Mouse (Mus musculus) CH12.LX (cell line): ENCODE data around the gene Cbr2. TPM values are rescaled to one million over a fixed set of nuclear protein-coding genes. Genes with fewer than 3 reads are reported as not detected.

Experiments
- DNase-seq: peaks from one replicate; pipeline ENCODE4 v3.0.0-alpha.2; 2013; ENCODE audit errors: extremely low read depth
- H3K27ac ChIP-seq: 2 replicates; pipeline ENCODE4 v1.5.1; 2012; ENCODE audit warnings: low read depth, mild to moderate bottlenecking, control low read depth, moderate library complexity; ENCODE audit not compliant: insufficient read depth
- H3K27me3 ChIP-seq: replicated peaks from 2 replicates; pipeline ENCODE3; 2012; ENCODE audit warnings: inconsistent platforms
- H3K36me3 ChIP-seq, 2 experiments: replicated peaks in 1 of 2; 2 replicates each; pipeline versions ENCODE3 to v1.6.1; 2012; ENCODE audit warnings: inconsistent platforms in 1 of 2, low read length in 1 of 2, mild to moderate bottlenecking in 1 of 2, mixed read lengths in 1 of 2, moderate library complexity in 1 of 2; ENCODE audit not compliant: control insufficient read depth in 1 of 2, insufficient read depth in 1 of 2
- H3K4me1 ChIP-seq, 2 experiments: 2 replicates each; pipeline ENCODE4 v1.6.1; 2012; ENCODE audit warnings: inconsistent platforms in 1 of 2, moderate library complexity in 1 of 2; ENCODE audit not compliant: insufficient read depth in 2 of 2, control insufficient read depth in 1 of 2
- H3K4me2 ChIP-seq: 2 replicates; pipeline ENCODE4 v1.6.1; 2012; ENCODE audit warnings: low read depth, mild to moderate bottlenecking, control low read depth; ENCODE audit not compliant: poor library complexity, insufficient read depth, severe bottlenecking
- H3K4me3 ChIP-seq, 3 experiments: fragments of 150-350 bp in 1 of 3; sonication (generic) in 1 of 3; replicated peaks in 1 of 3; 2 replicates each; pipeline versions ENCODE3 to v1.5.1; 2011 to 2012; ENCODE audit warnings: low read depth in 2 of 3, low read length in 2 of 3, mild to moderate bottlenecking in 2 of 3, moderate library complexity in 2 of 3, control low read depth in 1 of 3, improper control_type of control experiment in 1 of 3, inconsistent platforms in 1 of 3, mixed read lengths in 1 of 3; ENCODE audit not compliant: poor library complexity in 1 of 3
- H3K79me2 ChIP-seq: replicated peaks from 2 replicates; pipeline ENCODE4 v1.6.1; 2012; ENCODE audit warnings: mild to moderate bottlenecking, moderate library complexity; ENCODE audit not compliant: control insufficient read depth, poor library complexity, insufficient read depth, severe bottlenecking; ENCODE audit errors: extremely low read depth
- H3K9ac ChIP-seq: 2 replicates; pipeline ENCODE4 v1.6.1; 2012; ENCODE audit warnings: low read depth, mild to moderate bottlenecking, control low read depth, moderate library complexity; ENCODE audit not compliant: insufficient read depth
- H3K9me3 ChIP-seq: replicated peaks from 2 replicates; pipeline ENCODE3; 2012; ENCODE audit warnings: low read length, inconsistent platforms, mixed read lengths
- BHLHE40 ChIP-seq: IDR thresholded peaks from 2 replicates; pipeline ENCODE4 v1.6.1; 2011; ENCODE audit warnings: mild to moderate bottlenecking, low read depth, low read length, improper control_type of control experiment
- E2F4 ChIP-seq: IDR thresholded peaks from 2 replicates; pipeline ENCODE4 v1.6.1; 2011; ENCODE audit warnings: low read depth, low read length, improper control_type of control experiment; ENCODE audit not compliant: insufficient replicate concordance
- ETS1 ChIP-seq: conservative IDR thresholded peaks from 2 replicates; pipeline ENCODE4 v1.6.1; 2012; ENCODE audit warnings: low read depth, mild to moderate bottlenecking, inconsistent platforms, low read length, improper control_type of control experiment, moderate library complexity
- IRF4 ChIP-seq: IDR thresholded peaks from 2 replicates; pipeline ENCODE4 v1.6.1; 2014; ENCODE audit warnings: low read depth, mild to moderate bottlenecking, inconsistent platforms, low read length, improper control_type of control experiment
- JUN ChIP-seq: IDR thresholded peaks from 2 replicates; pipeline ENCODE4 v1.6.1; 2011; ENCODE audit warnings: low read depth, mild to moderate bottlenecking, low read length, improper control_type of control experiment, moderate library complexity; ENCODE audit not compliant: insufficient read depth
- MAX ChIP-seq: IDR thresholded peaks from 2 replicates; pipeline ENCODE4 v1.6.1; 2011; ENCODE audit warnings: low read length, improper control_type of control experiment
- MAZ ChIP-seq: IDR thresholded peaks from 2 replicates; pipeline ENCODE4 v1.6.1; 2012; ENCODE audit warnings: low read depth, mild to moderate bottlenecking, inconsistent platforms, low read length, improper control_type of control experiment, moderate library complexity
- MXI1 ChIP-seq: IDR thresholded peaks from 2 replicates; pipeline ENCODE4 v1.6.1; 2011; ENCODE audit warnings: mild to moderate bottlenecking, low read depth, low read length, improper control_type of control experiment
- MYC ChIP-seq: IDR thresholded peaks from 2 replicates; pipeline ENCODE4 v1.6.1; 2011; ENCODE audit warnings: low read depth, mild to moderate bottlenecking, improper control_type of control experiment, low read length
- NRF1 ChIP-seq: IDR thresholded peaks from 2 replicates; pipeline ENCODE4 v1.6.1; 2014; ENCODE audit warnings: low read depth, mild to moderate bottlenecking, inconsistent platforms, low read length, improper control_type of control experiment, moderate library complexity
- PAX5 ChIP-seq: IDR thresholded peaks from 2 replicates; pipeline ENCODE4 v1.6.1; 2012; ENCODE audit warnings: low read length, inconsistent platforms, mixed read lengths
- POLR2AphosphoS2 ChIP-seq: IDR thresholded peaks from 2 replicates; pipeline ENCODE4 v1.6.1; 2011; ENCODE audit warnings: low read depth, low read length, improper control_type of control experiment
- RAD21 ChIP-seq: IDR thresholded peaks from 2 replicates; pipeline ENCODE4 v1.6.1; 2011; ENCODE audit warnings: low read depth, mild to moderate bottlenecking, low read length, improper control_type of control experiment, moderate library complexity
- RCOR1 ChIP-seq: conservative IDR thresholded peaks from 2 replicates; pipeline ENCODE4 v1.6.1; 2012; ENCODE audit warnings: low read depth, mild to moderate bottlenecking, inconsistent platforms, low read length, improper control_type of control experiment
- SIN3A ChIP-seq: IDR thresholded peaks from 2 replicates; pipeline ENCODE4 v1.6.1; 2012; ENCODE audit warnings: low read length, improper control_type of control experiment, inconsistent platforms
- SMC3 ChIP-seq: IDR thresholded peaks from 2 replicates; pipeline ENCODE4 v1.6.1; 2011; ENCODE audit warnings: low read depth, low read length, improper control_type of control experiment
- TCF12 ChIP-seq: IDR thresholded peaks from 2 replicates; pipeline ENCODE4 v1.6.1; 2014; ENCODE audit warnings: low read depth, mild to moderate bottlenecking, inconsistent platforms, low read length, improper control_type of control experiment
- USF1 ChIP-seq: IDR thresholded peaks from 2 replicates; pipeline ENCODE4 v1.6.1; 2014; ENCODE audit warnings: low read depth, mild to moderate bottlenecking, inconsistent platforms, low read length, improper control_type of control experiment
- USF2 ChIP-seq: conservative IDR thresholded peaks from 2 replicates; pipeline ENCODE4 v1.6.1; 2011; ENCODE audit warnings: low read depth, low read length, improper control_type of control experiment
- ZKSCAN1 ChIP-seq: IDR thresholded peaks from 2 replicates; pipeline ENCODE4 v1.6.1; 2012; ENCODE audit warnings: low read depth, inconsistent platforms, low read length, improper control_type of control experiment, borderline replicate concordance
- dilution Hi-C: fragments of 300-500 bp; cut with MboI; formaldehyde crosslinking; loops from 2 replicates; pipeline ENCODE4 v1.14.3; 2020; ENCODE audit warnings: low sequenced_read_pairs; ENCODE audit not compliant: extremely low pct_unique_long_range_greater_than_20kb, extremely low pct_ligation_motif_present
- in situ Hi-C: fragments of 300-500 bp; cut with MboI; formaldehyde crosslinking; loops from 3 replicates; pipeline ENCODE4 v1.14.3; 2019; ENCODE audit warnings: low sequenced_read_pairs, low pct_ligation_motif_present, low pct_unique_long_range_greater_than_20kb, mixed read lengths
- polyA plus RNA-seq: library from polyadenylated mRNA; unstranded; fragments of >175 nt; gene quantifications from 2 replicates; pipeline ENCODE4 v1.2.1, GENCODE M21; 2012; ENCODE audit warnings: low read depth; ENCODE audit not compliant: insufficient read length
- total RNA-seq, 2 experiments: library from RNA; depleted of rRNA; stranded (reverse); fragments of 300-350 nt in 1 of 2; fragments of >200 nt in 1 of 2; gene quantifications; 2 replicates each; pipeline ENCODE4 v1.2.3; 2012 to 2014

Gene Cbr2
- total and polyA plus RNA-seq, 3 experiments, result 0.21 TPM; not detected in 2

- H3K4me2 ChIP-seq, result no peak overlapping the region
- no peaks in the 10 kb centered on the region for H3K27me3 ChIP-seq
- H3K79me2 ChIP-seq, result no peaks in the 10 kb centered on the region
- DNase-seq, result no peak
- H3K4me3 ChIP-seq, result no peak overlapping the region
- no peak overlapping the region for H3K9ac ChIP-seq
- in situ Hi-C loops (no loop called here), dilution Hi-C loops (no loop called here)
- peaks cover 47 to 95% of the 10 kb centered on the region in 2 experiments for H3K36me3 ChIP-seq
- peaks cover 8% of the 10 kb centered on the region for H3K9me3 ChIP-seq
- no peak for TF ChIP-seq SMC3
- H3K27ac ChIP-seq, result no peak overlapping the region
- H3K4me1 ChIP-seq, result 0 out of 4 replicates have a peak, but pooled peaks cover 2 to 5% of the 10 kb centered on the region in 2 experiments
Observed at GRCm38 (mm10) chr11:120695184-120695583, 36.7 kb downstream of the Cbr2 start.

DNA sequence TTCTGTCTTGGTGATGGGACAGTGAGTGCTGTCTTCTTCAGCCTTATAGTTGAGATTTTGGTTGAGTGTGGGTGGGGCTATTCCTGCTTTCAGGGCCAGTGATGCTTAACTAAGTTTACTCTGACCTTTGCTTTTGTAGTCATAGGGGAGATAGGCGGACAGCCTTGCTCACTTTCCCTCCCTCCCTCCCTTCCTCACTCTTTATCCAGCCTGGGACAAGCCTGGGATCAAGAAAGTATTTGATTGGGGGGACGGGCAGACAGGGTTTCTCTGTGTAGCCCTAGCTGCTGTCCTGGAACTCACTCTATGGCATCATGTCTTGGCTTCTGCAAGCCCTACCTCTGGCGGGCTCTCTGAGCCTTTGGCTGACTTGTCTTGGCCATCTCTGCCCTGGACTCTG lies 38.5 kb downstream of the Cbr2 start:
- DNase-seq, result no peak
- dilution Hi-C loops, result no loop called here
- Histone ChIP-seq H3K4me3 (no peak overlapping the region), H3K27ac (no peak overlapping the region), H3K9ac (no peak overlapping the region), H3K79me2 (no peaks in the 10 kb centered on the region), H3K4me1 (0 out of 4 replicates have a peak, but pooled peaks cover 0 to 2% of the 10 kb centered on the region in 2 experiments), H3K36me3 (peaks cover 52 to 93% of the 10 kb centered on the region in 2 experiments), H3K4me2 (no peak overlapping the region)
- TF ChIP-seq RAD21 (no peak), NRF1 (no peak), IRF4 (no peak), ZKSCAN1 (no peak), USF2 (no peak), ETS1 (no peak), MAX (no peak), MXI1 (no peak), BHLHE40 (no peak), POLR2AphosphoS2 (no peak), JUN (no peak), USF1 (no peak), MAZ (no peak), RCOR1 (no peak), E2F4 (no peak), MYC (no peak), PAX5 (no peak), SIN3A (no peak), TCF12 (no peak)
- TF ChIP-seq, all 38 proteins: peak for 0
- peaks cover 8% of the 10 kb centered on the region for H3K9me3 ChIP-seq
- H3K27me3 ChIP-seq, result no peaks in the 10 kb centered on the region
- in situ Hi-C loops, result no loop called here
